Mouse (Mus musculus) neutrophil, adult 83 days (primary cell): ENCODE measurements around the gene Ifnlr1. TPM values are rescaled to one million over a fixed set of nuclear protein-coding genes. Genes with fewer than 3 reads are reported as not detected.

Experiments used
- total RNA-seq, 2 experiments: library from RNA; stranded (reverse); gene quantifications; one replicate each; pipeline ENCODE4 v1.2.4; 2023

The Ifnlr1 gene
- 10 to 100 TPM; 40.1 to 46.4 TPM for total RNA-seq

DNA sequence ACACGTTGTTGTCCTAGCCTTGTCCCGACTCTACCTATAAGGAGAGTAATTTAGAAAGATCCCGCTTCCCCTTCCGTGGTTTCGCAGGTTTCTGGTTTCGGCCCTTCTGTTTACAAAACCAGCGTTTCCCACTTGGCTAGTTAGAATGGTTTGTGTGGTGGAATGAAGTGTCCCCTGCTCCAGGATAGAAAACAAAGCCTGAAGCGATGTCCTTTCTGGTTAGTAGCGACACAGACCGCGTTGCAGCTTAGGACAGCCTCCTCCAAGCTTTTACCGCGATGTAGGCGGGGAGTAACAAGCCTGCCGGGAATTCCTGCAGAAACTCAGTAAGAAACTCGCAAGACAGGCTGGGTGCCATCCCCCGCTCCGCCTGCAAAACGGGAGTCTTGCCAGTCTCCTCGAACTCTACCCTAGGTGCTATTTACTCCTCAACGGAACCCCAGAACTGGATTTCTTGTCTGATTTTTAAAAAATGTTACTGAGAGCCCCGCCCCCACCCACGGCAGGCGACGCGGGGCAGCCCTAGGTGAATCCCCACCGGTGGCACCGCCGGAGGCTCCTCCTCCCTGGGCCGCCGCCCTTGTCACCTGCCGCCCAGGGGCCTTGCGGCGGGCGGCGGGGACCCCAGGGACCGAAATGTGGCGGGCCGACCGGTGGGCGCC is at the start of gene Ifnlr1:
Gene Ifnlr1 (plus strand): TSS at position 382 of the 662 bp plus-strand sequence.

DNA sequence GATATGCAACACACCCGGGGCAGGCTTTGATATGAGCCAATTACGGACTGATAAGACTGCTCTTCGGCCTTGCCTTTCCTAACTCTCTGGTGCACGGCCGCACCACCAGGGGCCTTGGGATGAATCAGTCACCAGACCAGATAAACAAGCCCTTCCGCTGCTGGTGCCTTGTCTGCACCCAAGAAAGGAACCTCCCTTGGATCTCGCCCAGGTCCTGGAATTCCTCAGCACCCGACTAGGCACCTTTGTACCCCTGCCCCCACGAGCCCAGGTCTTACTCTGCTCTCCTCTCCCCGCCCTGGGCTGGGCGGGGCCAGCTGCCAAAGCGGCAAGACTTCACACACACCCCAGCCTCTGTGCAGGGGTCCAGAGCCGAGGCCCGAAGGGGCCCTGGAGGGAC is 41.7 kb downstream of the Ifnlr1 start, which contains the start of gene Il22ra1:
Gene Il22ra1 (plus strand): TSS at position 356 of the 400 bp plus-strand sequence.

Other genes with a start within 250 kb of the Ifnlr1 start
- not detected for gene Stpg1, start 191.5 kb upstream of the Ifnlr1 start, total RNA-seq
- gene Nipal3, start 191.2 kb upstream of the Ifnlr1 start, total RNA-seq, result 10 to 100 TPM; 17.7 to 26.0 TPM
- gene Grhl3, start 112.7 kb upstream of the Ifnlr1 start, total RNA-seq, result not detected
- under 1 TPM in 1 of 2 experiments, not detected in 1; 0.22 TPM for gene Il22ra1, start 41.9 kb downstream of the Ifnlr1 start, total RNA-seq
- gene Myom3, start 73.4 kb downstream of the Ifnlr1 start, total RNA-seq, result not detected
- 10 to 100 TPM; 52.3 to 66.0 TPM for gene Srsf10, start 169.5 kb downstream of the Ifnlr1 start, total RNA-seq
- gene Pnrc2, start 187.6 kb downstream of the Ifnlr1 start, total RNA-seq, result 10 to 100 TPM; 83.0 to 85.8 TPM
- gene Cnr2, start 209.1 kb downstream of the Ifnlr1 start, total RNA-seq, result 10 to 100 TPM; 29.9 to 36.6 TPM
- 100 to 1,000 TPM; 110 TPM for gene Fuca1, start 234.4 kb downstream of the Ifnlr1 start, total RNA-seq